Mouse (Mus musculus) lung, postnatal 0 days (tissue): Measurements from ENCODE around the gene Rfx5.

Experiments used
- CTCF ChIP-seq: IDR thresholded peaks from 2 replicates; pipeline ENCODE4 v1.5.1; 2016; ENCODE audit warnings: antibody characterized with exemption, mild to moderate bottlenecking
- EP300 ChIP-seq: IDR thresholded peaks from 2 replicates; pipeline ENCODE4 v1.6.1; 2016; ENCODE audit warnings: antibody characterized with exemption, mild to moderate bottlenecking, control low read depth

DNA sequence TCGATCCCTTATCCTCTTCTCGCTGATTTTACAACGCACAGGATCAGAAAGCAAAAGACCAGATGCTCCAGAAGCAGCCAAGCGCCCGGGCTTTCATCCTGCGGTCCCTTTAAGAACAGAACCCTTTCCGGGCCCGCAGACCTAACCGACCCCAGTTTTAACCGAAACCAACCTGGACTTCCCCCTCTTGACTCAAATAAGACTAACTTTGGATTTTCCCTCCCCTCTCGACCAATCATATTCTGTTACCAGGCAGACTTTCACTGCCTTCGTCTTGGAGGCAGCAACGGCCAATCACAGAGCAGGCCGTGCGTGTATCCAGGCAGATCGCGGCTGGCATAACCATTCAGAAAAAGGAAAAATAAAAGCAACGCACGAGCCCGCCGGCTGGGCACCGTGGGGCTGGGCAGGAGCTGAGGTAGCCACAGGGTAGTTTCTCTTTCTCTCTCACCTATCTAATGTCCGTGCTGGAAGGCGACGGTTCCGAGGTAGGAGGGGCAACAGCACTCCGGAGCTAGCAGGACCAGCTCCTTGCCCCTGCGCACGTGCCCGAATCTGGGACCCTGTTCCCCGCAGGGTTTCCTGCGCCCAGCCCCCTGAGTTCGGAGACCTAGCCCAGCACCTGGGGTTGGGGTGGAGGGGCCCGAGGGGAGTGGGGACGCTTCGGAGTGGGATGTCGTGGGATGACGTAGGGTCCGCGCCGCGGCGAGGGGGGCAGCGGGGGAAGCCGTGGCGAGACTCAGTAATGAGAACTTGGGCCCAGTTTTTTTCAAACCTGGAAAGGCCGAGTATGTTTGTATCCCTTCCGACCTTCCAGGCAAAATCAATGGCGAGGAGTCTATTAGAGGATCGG is at the start of gene Rfx5:
- TF ChIP-seq CTCF (peak; percentile 16; the same call in 1 of the 2 replicates), EP300 (no peak; the same call in none of the 2 replicates)
